Mouse (Mus musculus) lung, postnatal 0 days (tissue): Measurements from ENCODE around the gene Zfp709.

ENCODE experiments used
- CTCF ChIP-seq: IDR thresholded peaks from 2 replicates; pipeline ENCODE4 v1.5.1; 2016; ENCODE audit warnings: antibody characterized with exemption, mild to moderate bottlenecking
- EP300 ChIP-seq: IDR thresholded peaks from 2 replicates; pipeline ENCODE4 v1.6.1; 2016; ENCODE audit warnings: antibody characterized with exemption, mild to moderate bottlenecking, control low read depth

GRCm38 (mm10) chr8:71912286-71912685, 30.5 kb downstream of the Zfp709 start:
- no peak for TF ChIP-seq CTCF
- no peak for TF ChIP-seq EP300
